Mouse (Mus musculus) myocyte (in vitro differentiated cells): ENCODE measurements around the gene Nelfa. TPM values are rescaled to one million over a fixed set of nuclear protein-coding genes. Genes with fewer than 3 reads are reported as not detected.

ENCODE experiments used
- H3K27me3 ChIP-seq: one replicate; pipeline ENCODE4 v1.6.1; 2011; ENCODE audit not compliant: control insufficient read depth, insufficient read depth, insufficient read length
- H3K36me3 ChIP-seq: one replicate; pipeline ENCODE4 v1.6.1; 2011; ENCODE audit not compliant: control insufficient read depth, insufficient read depth
- H3K4me2 ChIP-seq: one replicate; pipeline ENCODE4 v1.6.1; 2011; ENCODE audit warnings: low read depth, control low read depth
- H3K4me3 ChIP-seq: one replicate; pipeline ENCODE4 v1.5.1; 2011; ENCODE audit warnings: mild to moderate bottlenecking, control low read depth, moderate library complexity
- H3K79me2 ChIP-seq: one replicate; pipeline ENCODE4 v1.6.1; 2011; ENCODE audit not compliant: control insufficient read depth, insufficient read depth
- H3ac ChIP-seq: one replicate; pipeline ENCODE4 v1.6.1; 2011; ENCODE audit not compliant: control insufficient read depth, insufficient read length
- CEBPB ChIP-seq: IDR thresholded peaks from 2 replicates; pipeline ENCODE4 v1.6.1; 2011; ENCODE audit warnings: mild to moderate bottlenecking, moderate library complexity; ENCODE audit not compliant: poor library complexity, insufficient read depth, severe bottlenecking
- E2F4 ChIP-seq: IDR thresholded peaks from one replicate; pipeline ENCODE4 v1.6.1; 2011; ENCODE audit warnings: mild to moderate bottlenecking, control low read depth, moderate library complexity; ENCODE audit not compliant: insufficient read depth
- MAX ChIP-seq: IDR thresholded peaks from one replicate; pipeline ENCODE4 v1.6.1; 2011; ENCODE audit warnings: low read depth, mild to moderate bottlenecking, control low read depth
- MYOD1 ChIP-seq, 3 experiments: IDR thresholded peaks; one replicate each; pipeline ENCODE4 v1.6.1; 2011; ENCODE audit warnings: control low read depth in 2 of 3, low read depth in 2 of 3, mild to moderate bottlenecking in 2 of 3, moderate library complexity in 1 of 3; ENCODE audit not compliant: insufficient read length in 2 of 3, control insufficient read depth in 1 of 3
- MYOG ChIP-seq, 3 experiments: IDR thresholded peaks; one replicate each; pipeline ENCODE4 v1.6.1; 2011; ENCODE audit warnings: control low read depth in 2 of 3, low read depth in 2 of 3, mild to moderate bottlenecking in 2 of 3; ENCODE audit not compliant: insufficient read length in 2 of 3, control insufficient read depth in 1 of 3, insufficient read depth in 1 of 3
- POLR2A ChIP-seq: IDR thresholded peaks from one replicate; pipeline ENCODE4 v1.6.1; 2011; ENCODE audit warnings: low read depth, mild to moderate bottlenecking, control low read depth, moderate library complexity; ENCODE audit not compliant: insufficient read length
- POLR2AphosphoS2 ChIP-seq: IDR thresholded peaks from one replicate; pipeline ENCODE4 v1.6.1; 2011; ENCODE audit warnings: low read depth, control low read depth; ENCODE audit not compliant: insufficient read length
- REST ChIP-seq: IDR thresholded peaks from one replicate; pipeline ENCODE4 v1.6.1; 2011; ENCODE audit warnings: mild to moderate bottlenecking, control low read depth, moderate library complexity; ENCODE audit not compliant: insufficient read depth, insufficient read length
- SRF ChIP-seq: IDR thresholded peaks from one replicate; pipeline ENCODE4 v1.6.1; 2011; ENCODE audit warnings: low read depth; ENCODE audit not compliant: control insufficient read depth, insufficient read length
- TCF12 ChIP-seq: IDR thresholded peaks from one replicate; pipeline ENCODE4 v1.6.1; 2011; ENCODE audit warnings: mild to moderate bottlenecking, control low read depth; ENCODE audit not compliant: poor library complexity, insufficient read depth, severe bottlenecking
- TCF3 ChIP-seq: IDR thresholded peaks from one replicate; pipeline ENCODE4 v1.6.1; 2011; ENCODE audit warnings: low read depth, control low read depth; ENCODE audit not compliant: insufficient read length
- USF1 ChIP-seq: IDR thresholded peaks from one replicate; pipeline ENCODE4 v1.6.1; 2011; ENCODE audit warnings: low read depth, mild to moderate bottlenecking, control low read depth, moderate library complexity
- polyA plus RNA-seq: library from polyadenylated mRNA; unstranded; fragments of >200 nt; fragmentation: generic; extraction: Trizol; gene quantifications from one replicate; pipeline ENCODE4 v1.2.1, GENCODE M21; 2012; ENCODE audit warnings: missing spikeins

The Nelfa gene
- polyA plus RNA-seq, 1 experiment, result 17.1 TPM

DNA sequence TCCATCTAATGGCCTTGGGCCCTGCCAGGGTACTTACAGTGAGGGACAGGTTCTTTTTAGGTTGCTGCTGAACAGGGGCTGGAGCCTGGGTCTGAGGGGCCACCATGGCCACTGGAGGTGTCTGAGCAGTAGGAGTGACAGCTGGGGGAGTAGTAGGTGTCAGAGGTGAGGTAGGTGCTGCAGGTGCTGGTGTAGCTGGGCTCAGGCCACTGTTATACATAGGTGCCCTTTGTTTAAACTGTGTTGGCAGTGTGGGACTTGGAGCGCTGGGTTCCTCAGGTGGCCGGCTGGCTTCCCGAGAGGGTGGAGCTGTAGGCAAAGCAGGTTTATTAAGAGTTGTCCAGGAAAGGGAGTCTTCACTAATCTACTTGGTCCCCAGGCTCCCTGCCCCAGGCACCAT is 37.0 kb downstream of the Nelfa start:
- no peaks in the 10 kb centered on the region for H3K79me2 ChIP-seq
- no peaks in the 10 kb centered on the region for H3K27me3 ChIP-seq
- no peak overlapping the region for H3K4me3 ChIP-seq
- H3ac ChIP-seq, result no peak overlapping the region
- peak; percentile 32 for TF ChIP-seq POLR2AphosphoS2
- TF ChIP-seq POLR2A, result no peak
- peaks cover 39% of the 10 kb centered on the region for H3K36me3 ChIP-seq
- no peak overlapping the region for H3K4me2 ChIP-seq

- Histone ChIP-seq H3K4me3 (no peak overlapping the region), H3K27me3 (no peaks in the 10 kb centered on the region), H3K79me2 (no peaks in the 10 kb centered on the region), H3ac (no peak overlapping the region), H3K4me2 (no peak overlapping the region), H3K36me3 (peaks cover 43% of the 10 kb centered on the region)
- TF ChIP-seq REST (no peak), CEBPB (no peak), SRF (no peak), TCF12 (no peak), POLR2AphosphoS2 (peak; percentile 39), POLR2A (peak; percentile 31), USF1 (no peak)
Observed at GRCm38 (mm10) chr5:33898671-33899070, 37.5 kb downstream of the Nelfa start.

- TF ChIP-seq MAX (no peak), POLR2AphosphoS2 (peak; percentile 59)
- peaks cover 51% of the 10 kb centered on the region for H3K36me3 ChIP-seq
- no peaks in the 10 kb centered on the region for H3K79me2 ChIP-seq
- no peak overlapping the region for H3K4me3 ChIP-seq
- no peak overlapping the region for H3ac ChIP-seq
- H3K4me2 ChIP-seq, result no peak overlapping the region
- no peaks in the 10 kb centered on the region for H3K27me3 ChIP-seq
Observed at GRCm38 (mm10) chr5:33897158-33897557, 39.1 kb downstream of the Nelfa start.

GRCm38 (mm10) chr5:33895116-33895515 is 41.1 kb downstream of the Nelfa start:
- Histone ChIP-seq H3K79me2 (no peaks in the 10 kb centered on the region), H3K4me3 (no peak overlapping the region), H3ac (no peak overlapping the region), H3K4me2 (no peak overlapping the region), H3K27me3 (no peaks in the 10 kb centered on the region), H3K36me3 (peaks cover 47% of the 10 kb centered on the region)
- TF ChIP-seq POLR2AphosphoS2 (peak; percentile 43), MYOD1 (IDR thresholded peaks at IDR 0.05; ENCODE audit: control insufficient read depth in 1 of 3, insufficient read length in 2 of 3, low read depth in 2 of 3) (no peak), MAX (no peak), E2F4 (no peak), TCF12 (no peak), MYOG (IDR thresholded peaks at IDR 0.05; ENCODE audit: control insufficient read depth in 1 of 3, insufficient read depth in 1 of 3, insufficient read length in 2 of 3, low read depth in 2 of 3) (no peak), SRF (no peak), CEBPB (no peak), TCF3 (no peak), USF1 (no peak), POLR2A (peak; percentile 13), REST (no peak)

GRCm38 (mm10) chr5:33893406-33893805 is 42.8 kb downstream of the Nelfa start:
- no peak overlapping the region for H3K4me2 ChIP-seq
- H3ac ChIP-seq, result no peak overlapping the region
- H3K79me2 ChIP-seq, result no peaks in the 10 kb centered on the region
- no peaks in the 10 kb centered on the region for H3K27me3 ChIP-seq
- no peak overlapping the region for H3K4me3 ChIP-seq
- peaks cover 42% of the 10 kb centered on the region for H3K36me3 ChIP-seq
- TF ChIP-seq POLR2AphosphoS2, result peak; percentile 37
- no peak for TF ChIP-seq CEBPB

DNA sequence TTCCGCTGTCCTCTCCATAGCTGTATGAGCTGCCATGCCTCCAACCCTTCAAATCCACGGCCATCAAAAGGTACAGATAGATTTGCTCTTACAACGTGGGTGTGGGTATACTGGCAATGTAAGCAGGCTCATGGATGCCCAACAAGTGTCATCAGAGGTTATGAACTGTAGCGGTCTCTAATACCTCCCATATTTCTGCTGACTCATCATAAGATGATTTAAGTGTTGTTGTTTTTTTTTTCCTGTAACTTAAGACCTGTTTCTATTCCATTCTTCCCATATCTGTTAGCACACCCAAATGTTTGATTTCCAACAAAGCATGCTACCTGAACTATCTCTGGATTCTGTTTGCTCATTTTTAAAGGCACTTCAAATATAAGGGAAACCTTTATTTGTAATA is 55.1 kb downstream of the Nelfa start:
- no peak for TF ChIP-seq POLR2AphosphoS2
- TF ChIP-seq MAX, result no peak
- TF ChIP-seq MYOG (IDR thresholded peaks at IDR 0.05; ENCODE audit: control insufficient read depth in 1 of 3, insufficient read depth in 1 of 3, insufficient read length in 2 of 3, low read depth in 2 of 3), result no peak
- TF ChIP-seq SRF, result no peak
- no peak for TF ChIP-seq CEBPB
- TF ChIP-seq REST, result no peak
- no peak for TF ChIP-seq TCF3
- no peak for TF ChIP-seq E2F4
- TF ChIP-seq TCF12, result no peak
- no peak for TF ChIP-seq POLR2A
- TF ChIP-seq MYOD1 (IDR thresholded peaks at IDR 0.05; ENCODE audit: control insufficient read depth in 1 of 3, insufficient read length in 2 of 3, low read depth in 2 of 3), result no peak
- no peak for TF ChIP-seq USF1
- Histone ChIP-seq H3ac (no peak overlapping the region), H3K36me3 (peaks cover 37% of the 10 kb centered on the region), H3K79me2 (no peaks in the 10 kb centered on the region), H3K4me2 (no peak overlapping the region), H3K4me3 (no peak overlapping the region), H3K27me3 (no peaks in the 10 kb centered on the region)
